Mouse (Mus musculus): ENCODE data around the gene Pkn3. TPM values are rescaled to one million over a fixed set of nuclear protein-coding genes. Genes with fewer than 3 reads are reported as not detected.

Pkn3 gene
- polyA plus RNA-seq, 1 experiment from 2014 or later, result 2.3 TPM

DNA sequence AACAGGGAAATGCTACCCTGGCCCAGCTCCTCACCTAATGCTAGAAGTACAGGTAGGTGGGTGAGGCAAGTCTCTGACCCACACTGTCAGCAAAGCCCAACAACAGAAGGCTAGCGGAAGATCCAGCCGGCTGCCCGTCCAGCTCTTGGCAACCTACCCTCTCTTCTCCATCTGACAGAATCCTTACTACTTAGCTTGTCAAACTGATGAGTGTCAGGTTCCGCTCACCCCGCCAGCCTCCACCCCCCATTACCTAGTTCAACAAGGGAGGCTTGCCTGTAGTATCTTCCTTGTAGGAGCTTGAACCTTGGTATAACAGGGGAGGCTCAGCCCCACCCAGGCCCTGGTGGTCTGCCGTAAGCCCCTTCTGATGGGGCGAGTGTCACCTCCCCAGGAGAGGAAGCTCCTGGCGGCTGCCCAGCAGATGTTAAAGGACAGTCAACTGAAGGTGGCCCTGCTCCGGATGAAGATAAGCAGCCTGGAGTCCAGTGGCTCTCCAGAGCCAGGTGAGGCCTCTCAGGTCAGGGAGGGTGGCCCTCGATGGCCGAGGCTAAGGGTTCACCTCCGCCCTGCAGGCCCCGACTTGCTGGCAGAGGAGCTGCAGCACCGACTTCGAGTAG lies 2.8 kb downstream of the Pkn3 start:
- no peak for ATAC-seq (ENCODE audit: insufficient read depth)
- H3K4me1 ChIP-seq (replicated peaks), result peaks cover 22% of the 10 kb centered on the region
- H3K4me2 ChIP-seq, result no peak overlapping the region
- WGBS (ENCODE audit: insufficient replicate concordance), result 80% methylated on average over 15 of the region's 15 CpGs
- no peak overlapping the region for H3K27ac ChIP-seq (replicated peaks)
- no peak overlapping the region for H3K4me3 ChIP-seq (replicated peaks)
- no peaks in the 10 kb centered on the region for H3K9me3 ChIP-seq (replicated peaks)
- H3K36me3 ChIP-seq (replicated peaks), result no peaks in the 10 kb centered on the region
- H3K9ac ChIP-seq, result no peak overlapping the region
- H3K27me3 ChIP-seq, result no peaks in the 10 kb centered on the region

DNA sequence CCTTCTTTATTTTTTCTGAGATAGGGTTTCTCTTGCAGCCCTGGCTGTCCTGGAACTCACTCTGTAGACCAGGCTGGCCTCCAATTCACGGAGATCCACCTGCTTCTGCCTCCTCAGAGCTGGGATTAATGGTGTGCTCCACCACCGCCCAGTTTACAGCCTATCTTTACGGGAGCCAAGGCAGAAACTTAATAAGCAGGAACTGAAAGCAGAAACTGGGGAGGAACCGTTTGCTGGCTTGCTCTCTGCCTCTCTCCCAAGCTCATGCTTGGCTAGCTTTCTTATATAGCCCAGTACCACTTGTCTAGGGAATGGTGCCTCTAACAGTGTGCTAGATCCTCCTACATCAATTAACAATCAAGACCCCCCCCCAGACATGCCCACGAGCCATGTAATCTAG lies 6.6 kb downstream of the Pkn3 start:
- Histone ChIP-seq H3K9ac (no peak overlapping the region), H3K4me2 (peak overlapping the region; percentile 30; the same call in 1 of the 2 replicates), H3K27me3 (no peaks in the 10 kb centered on the region), H3K4me1 (replicated peaks) (peaks cover 5% of the 10 kb centered on the region), H3K36me3 (replicated peaks) (no peaks in the 10 kb centered on the region), H3K27ac (replicated peaks) (no peak overlapping the region), H3K4me3 (replicated peaks) (no peak overlapping the region), H3K9me3 (replicated peaks) (no peaks in the 10 kb centered on the region)
- WGBS (ENCODE audit: insufficient replicate concordance), result 44% methylated on average over 5 of the region's 5 CpGs
- no peak for ATAC-seq (ENCODE audit: insufficient read depth)

DNA sequence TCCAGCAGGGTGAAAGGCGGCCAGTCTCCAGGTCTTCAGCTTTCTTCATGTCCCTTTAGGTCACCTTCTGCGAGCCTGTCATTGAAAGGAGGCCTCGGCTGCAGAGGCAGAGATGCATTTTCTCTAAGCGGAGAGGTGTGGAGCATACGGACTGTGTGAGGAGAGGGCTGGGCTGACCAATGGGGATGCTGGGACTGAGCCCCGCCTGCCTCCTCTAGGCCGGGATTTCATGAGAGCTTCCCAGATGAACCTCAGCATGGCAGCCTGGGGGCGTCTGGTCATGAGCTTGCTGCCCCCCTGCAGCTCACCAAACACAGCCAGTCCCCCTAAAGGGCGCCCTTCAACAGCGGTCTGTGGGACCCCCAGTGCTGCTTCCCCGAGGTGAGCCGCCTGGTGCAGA lies 7.1 kb downstream of the Pkn3 start:
- peak overlapping the region; percentile 30 for H3K4me2 ChIP-seq
- H3K9ac ChIP-seq, result no peak overlapping the region
- H3K36me3 ChIP-seq (replicated peaks), result no peaks in the 10 kb centered on the region
- H3K9me3 ChIP-seq (replicated peaks), result no peaks in the 10 kb centered on the region
- no peak overlapping the region for H3K27ac ChIP-seq (replicated peaks)
- H3K4me3 ChIP-seq (replicated peaks), result no peak overlapping the region
- H3K27me3 ChIP-seq, result no peaks in the 10 kb centered on the region
- H3K4me1 ChIP-seq (replicated peaks), result peaks cover 5% of the 10 kb centered on the region
- no peak for ATAC-seq (ENCODE audit: insufficient read depth)
- WGBS (ENCODE audit: insufficient replicate concordance), result 54% methylated on average over 12 of the region's 12 CpGs

- WGBS (ENCODE audit: insufficient replicate concordance), result 72% methylated on average over 4 of the region's 4 CpGs
- peaks cover 10% of the 10 kb centered on the region for H3K4me1 ChIP-seq (replicated peaks)
- H3K27me3 ChIP-seq, result no peaks in the 10 kb centered on the region
- no peak overlapping the region for H3K4me3 ChIP-seq (replicated peaks)
- H3K36me3 ChIP-seq (replicated peaks), result peaks cover 17% of the 10 kb centered on the region
- ATAC-seq (ENCODE audit: insufficient read depth), result no peak
- H3K27ac ChIP-seq (replicated peaks), result no peak overlapping the region
- no peak overlapping the region for H3K9ac ChIP-seq
- H3K4me2 ChIP-seq, result no peak overlapping the region
- H3K9me3 ChIP-seq (replicated peaks), result no peaks in the 10 kb centered on the region
These were observed 9.8 kb downstream of the Pkn3 start for GRCm38 (mm10) chr2:30087310-30087709.

GRCm38 (mm10) chr2:30091521-30091920 lies 14.0 kb downstream of the Pkn3 start:
- 89% methylated on average over 12 of the region's 12 CpGs for WGBS (ENCODE audit: insufficient replicate concordance)
- Histone ChIP-seq H3K4me3 (replicated peaks) (no peak overlapping the region), H3K4me1 (replicated peaks) (peaks cover 35% of the 10 kb centered on the region), H3K27me3 (no peaks in the 10 kb centered on the region), H3K9me3 (replicated peaks) (no peaks in the 10 kb centered on the region), H3K36me3 (replicated peaks) (peaks cover 17% of the 10 kb centered on the region), H3K27ac (replicated peaks) (no peak overlapping the region), H3K9ac (no peak overlapping the region), H3K4me2 (no peak overlapping the region)
- ATAC-seq (ENCODE audit: insufficient read depth), result no peak

DNA sequence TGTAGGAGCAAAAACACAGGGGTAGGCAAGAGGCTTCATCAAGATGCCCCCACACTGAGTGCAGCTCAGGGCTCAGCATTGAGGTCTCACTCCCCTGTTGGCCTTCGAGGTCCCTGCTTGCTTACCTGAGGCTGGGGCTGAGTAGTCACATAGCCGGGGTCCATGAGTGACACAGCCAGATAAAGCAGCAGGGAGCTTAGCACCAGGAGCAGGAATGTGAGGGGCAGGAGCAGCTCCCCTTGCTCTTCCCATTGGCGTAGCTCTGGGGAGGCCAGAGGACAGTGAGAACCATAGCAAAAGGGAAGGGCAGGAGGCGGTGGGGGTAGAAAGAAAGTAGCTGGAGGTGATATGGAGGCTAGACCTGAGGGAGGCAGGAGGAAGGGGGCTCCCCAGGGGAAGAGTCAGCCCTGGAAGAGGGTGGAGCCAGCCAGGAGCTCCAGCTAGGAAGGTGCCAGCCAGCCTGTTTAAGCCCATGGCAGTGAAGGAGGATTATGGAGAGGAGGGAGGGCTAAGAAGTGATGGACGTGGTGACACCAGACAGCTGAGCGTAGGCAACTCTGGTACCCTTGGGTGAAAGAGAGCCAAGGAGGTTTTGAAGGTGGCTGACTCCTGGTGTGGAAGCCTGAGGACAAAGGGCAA lies 14.9 kb downstream of the Pkn3 start:
- Histone ChIP-seq H3K27ac (replicated peaks) (peak overlapping the region; percentile 82), H3K36me3 (replicated peaks) (peaks cover 17% of the 10 kb centered on the region), H3K4me1 (replicated peaks) (peaks cover 35% of the 10 kb centered on the region), H3K27me3 (no peaks in the 10 kb centered on the region), H3K4me3 (replicated peaks) (peak overlapping the region; percentile 93), H3K4me2 (peak overlapping the region; percentile 90), H3K9ac (peak overlapping the region; percentile 82), H3K9me3 (replicated peaks) (no peaks in the 10 kb centered on the region)
- WGBS (ENCODE audit: insufficient replicate concordance), result 47% methylated on average over 6 of the region's 6 CpGs
- no peak for ATAC-seq (ENCODE audit: insufficient read depth)

GRCm38 (mm10) chr2:30093471-30094207 lies 16.2 kb downstream of the Pkn3 start, which contains the start of gene Zdhhc12:
Gene Zdhhc12, minus strand, starts transcription at chr2:30093648.
- no peaks in the 10 kb centered on the region for H3K27me3 ChIP-seq
- peaks cover 17% of the 10 kb centered on the region for H3K36me3 ChIP-seq (replicated peaks)
- H3K4me2 ChIP-seq, result peak within 1 kb of the TSS; percentile 90
- peak within 1 kb of the TSS; percentile 93 for H3K4me3 ChIP-seq (replicated peaks)
- H3K4me1 ChIP-seq (replicated peaks), result peaks cover 35% of the 10 kb centered on the region
- under 1% methylated on average over 51 of the region's 51 CpGs for WGBS (ENCODE audit: insufficient replicate concordance)
- peak within 1 kb of the TSS; percentile 82 for H3K27ac ChIP-seq (replicated peaks)
- peak within 1 kb of the TSS; percentile 82 for H3K9ac ChIP-seq
- no peaks in the 10 kb centered on the region for H3K9me3 ChIP-seq (replicated peaks)
- peak; percentile 98 for ATAC-seq (ENCODE audit: insufficient read depth)

GRCm38 (mm10) chr2:30094208-30094588 lies 16.7 kb downstream of the Pkn3 start:
- H3K9me3 ChIP-seq (replicated peaks), result no peaks in the 10 kb centered on the region
- no peaks in the 10 kb centered on the region for H3K27me3 ChIP-seq
- no peak; the same call in 1 of the 2 replicates for ATAC-seq (ENCODE audit: insufficient read depth)
- H3K27ac ChIP-seq (replicated peaks), result peak overlapping the region; percentile 72
- H3K4me2 ChIP-seq, result peak overlapping the region; percentile 90
- 1% methylated on average over 13 of the region's 13 CpGs for WGBS (ENCODE audit: insufficient replicate concordance)
- peak overlapping the region; percentile 56 for H3K9ac ChIP-seq
- peaks cover 40% of the 10 kb centered on the region for H3K4me1 ChIP-seq (replicated peaks)
- peak overlapping the region; percentile 93 for H3K4me3 ChIP-seq (replicated peaks)
- peaks cover 17% of the 10 kb centered on the region for H3K36me3 ChIP-seq (replicated peaks)

GRCm38 (mm10) chr2:30095882-30096527 lies 18.5 kb downstream of the Pkn3 start:
- no peak overlapping the region for H3K4me2 ChIP-seq
- 62% methylated on average over 2 of the region's 2 CpGs for WGBS (ENCODE audit: insufficient replicate concordance)
- H3K9ac ChIP-seq, result no peak overlapping the region
- H3K27me3 ChIP-seq, result no peaks in the 10 kb centered on the region
- H3K4me1 ChIP-seq (replicated peaks), result peaks cover 51% of the 10 kb centered on the region
- no peaks in the 10 kb centered on the region for H3K9me3 ChIP-seq (replicated peaks)
- no peak overlapping the region for H3K4me3 ChIP-seq (replicated peaks)
- no peak overlapping the region for H3K27ac ChIP-seq (replicated peaks)
- peaks cover 11% of the 10 kb centered on the region; the same call in 1 of the 2 replicates for H3K36me3 ChIP-seq (replicated peaks)
- ATAC-seq (ENCODE audit: insufficient read depth), result no peak

- Histone ChIP-seq H3K9ac (no peak overlapping the region), H3K9me3 (replicated peaks) (no peaks in the 10 kb centered on the region), H3K4me2 (no peak overlapping the region), H3K36me3 (replicated peaks) (peaks cover 26% of the 10 kb centered on the region), H3K4me1 (replicated peaks) (peaks cover 21% of the 10 kb centered on the region), H3K27ac (replicated peaks) (no peak overlapping the region), H3K4me3 (replicated peaks) (no peak overlapping the region), H3K27me3 (no peaks in the 10 kb centered on the region)
- whole genome bisulfite sequencing (ENCODE audit: insufficient replicate concordance), result 51% methylated on average over 4 of the region's 4 CpGs
- ATAC-seq (ENCODE audit: insufficient read depth), result no peak
These were observed 22.7 kb downstream of the Pkn3 start for GRCm38 (mm10) chr2:30100214-30100613.

DNA sequence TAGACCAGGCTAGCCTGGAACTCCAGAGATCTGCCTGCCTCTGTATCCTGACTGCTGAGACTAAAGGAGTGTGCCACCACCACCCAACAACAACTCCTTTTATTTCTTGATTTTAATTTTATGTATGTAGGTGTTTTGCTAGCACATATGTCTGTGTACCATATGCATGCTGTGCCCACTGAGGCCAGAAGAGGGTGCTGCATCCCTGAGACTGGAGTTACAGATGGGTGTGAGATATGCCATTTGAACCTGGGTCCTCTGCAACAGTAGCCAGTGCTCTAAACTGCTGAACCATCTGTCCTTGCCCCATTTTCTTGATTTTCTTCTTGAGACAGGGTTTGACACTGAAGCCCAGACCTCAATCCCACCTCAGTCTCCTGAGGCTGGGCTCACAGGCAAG lies 28.9 kb downstream of the Pkn3 start:
- peaks cover 17% of the 10 kb centered on the region for H3K4me1 ChIP-seq (replicated peaks)
- peaks cover 45% of the 10 kb centered on the region for H3K36me3 ChIP-seq (replicated peaks)
- H3K9me3 ChIP-seq (replicated peaks), result no peaks in the 10 kb centered on the region
- no peak overlapping the region for H3K27ac ChIP-seq (replicated peaks)
- H3K27me3 ChIP-seq, result no peaks in the 10 kb centered on the region
- no peak overlapping the region for H3K4me3 ChIP-seq (replicated peaks)
- no peak overlapping the region for H3K9ac ChIP-seq
- ATAC-seq (ENCODE audit: insufficient read depth), result no peak
- no peak overlapping the region for H3K4me2 ChIP-seq
